Mouse (Mus musculus): ENCODE measurements at regions not wholly inside any gene's neighbourhood (a gene's known extent, or its start where the extent isn't known, plus 50 kb on each side); places are given as distances from the start of the nearest gene placed in this dataset.
A peak's percentile ranks its signal among the peaks of the same experiment; 100 is the strongest.

DNA sequence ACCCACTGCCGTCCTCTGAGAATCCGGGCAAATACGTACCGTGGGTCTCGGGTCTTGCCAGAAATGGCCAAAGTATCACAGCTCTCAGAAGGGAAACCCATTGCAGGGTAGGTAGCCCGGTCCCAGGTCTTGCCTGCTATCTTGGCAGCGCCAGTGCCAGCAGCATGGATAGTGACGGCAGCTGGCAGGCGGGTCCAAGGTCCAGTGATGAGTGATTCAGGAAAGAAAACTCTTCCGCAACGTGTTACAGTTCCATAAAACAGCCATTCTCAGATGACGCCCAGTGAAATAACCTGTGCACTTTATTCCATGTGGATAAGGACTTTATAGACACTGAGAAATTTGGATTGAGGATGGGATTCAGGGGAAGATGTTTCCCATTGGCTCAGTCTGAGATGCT, 142.2 kb upstream of the Nr4a3 start:
- DNase-seq: no peak

DNA sequence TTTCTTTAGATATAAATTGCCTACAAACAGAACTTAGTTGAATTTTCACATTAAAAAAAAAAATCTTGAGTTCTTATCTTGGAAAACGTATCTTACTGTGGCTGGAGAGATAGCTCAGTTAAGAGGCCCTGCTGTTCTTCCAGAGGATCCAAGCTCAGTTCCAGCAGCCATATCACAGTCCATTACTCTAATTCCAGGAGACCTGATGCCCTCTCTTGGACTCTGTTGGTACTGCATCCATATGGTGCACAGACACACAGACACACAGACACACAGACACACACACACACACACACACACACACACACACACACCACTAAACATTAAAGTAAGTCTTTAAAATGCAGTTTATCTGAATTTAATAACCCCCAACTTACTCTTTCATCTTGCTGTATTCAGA, 132.7 kb upstream of the Nr4a3 start:
- DNase-seq: no peak

DNA sequence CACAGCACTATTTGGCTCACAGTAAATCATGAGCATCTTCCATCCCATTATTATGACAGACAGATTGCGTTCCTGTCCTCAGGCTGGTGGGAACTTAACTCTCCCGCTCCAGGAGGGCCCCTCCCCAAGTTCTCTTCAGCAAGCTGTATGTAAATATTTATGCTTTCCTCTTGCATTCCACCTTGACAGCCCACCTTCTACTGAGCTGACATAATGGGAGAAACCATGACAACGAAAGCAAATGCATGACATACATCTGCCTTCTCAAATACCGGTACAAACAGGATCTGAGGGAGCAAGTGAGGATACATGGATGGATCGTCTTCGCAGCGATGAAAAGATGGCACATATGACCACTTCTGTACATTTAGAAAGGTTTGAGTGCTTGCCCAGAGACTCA, 125.4 kb upstream of the Nr4a3 start:
- DNase-seq: no peak

DNA sequence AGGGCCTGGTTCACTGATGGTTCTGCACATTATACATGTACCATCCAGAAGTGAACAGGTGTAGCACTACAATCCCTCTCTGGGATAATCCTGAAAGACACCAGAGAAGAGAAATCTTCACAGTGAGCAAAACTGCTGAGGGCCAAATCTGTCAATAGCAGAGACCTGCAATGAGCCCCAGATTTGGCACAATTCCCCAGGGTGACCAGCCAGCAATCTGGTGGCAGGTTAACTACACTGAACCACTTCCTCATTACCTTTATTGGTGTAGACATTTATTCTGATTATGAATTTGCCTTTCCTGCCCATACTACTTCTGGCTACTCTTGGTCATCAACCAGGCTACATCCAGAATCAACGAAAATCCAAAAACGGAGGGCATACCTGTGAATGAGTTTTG, 113.5 kb upstream of the Nr4a3 start:
- DNase-seq: no peak

DNA sequence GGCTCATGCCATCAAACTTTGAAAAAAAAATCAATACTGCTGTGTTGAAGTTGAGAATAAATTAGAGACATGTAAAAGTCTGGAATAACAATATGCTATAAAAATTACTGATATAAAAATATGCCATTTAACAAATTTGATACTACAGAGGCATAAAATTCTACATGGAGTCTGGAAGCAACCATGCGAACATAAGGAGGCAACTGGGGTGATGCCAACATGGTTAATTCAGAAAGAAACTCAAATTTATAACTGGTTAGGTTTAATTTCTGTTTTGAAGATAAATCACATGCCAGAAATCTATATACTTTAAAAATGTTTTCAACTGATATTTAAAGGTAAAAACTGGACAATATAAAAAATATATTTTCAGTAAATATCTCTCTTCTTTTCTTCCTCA, 111.4 kb upstream of the Nr4a3 start:
- DNase-seq: no peak

DNA sequence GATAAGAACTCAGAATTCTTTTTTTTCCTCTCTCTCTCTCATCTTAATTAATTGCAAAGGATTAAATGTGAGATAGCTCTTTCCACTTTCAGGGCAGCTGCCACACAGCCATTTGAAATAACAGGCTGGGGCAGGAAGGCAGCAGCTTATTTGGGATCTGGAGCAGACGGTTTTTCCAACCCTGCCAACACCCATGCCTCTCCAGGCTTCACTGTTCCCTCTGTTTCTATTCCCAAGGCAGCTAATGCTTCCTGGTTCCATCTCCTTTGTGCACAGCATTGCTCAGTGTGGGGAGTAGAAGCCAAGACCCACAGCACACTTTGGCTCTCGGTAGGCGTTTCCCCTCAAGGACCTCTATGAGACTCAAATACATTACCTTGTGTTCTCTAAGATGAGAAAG, 109.4 kb upstream of the Nr4a3 start:
- DNase-seq: no peak

DNA sequence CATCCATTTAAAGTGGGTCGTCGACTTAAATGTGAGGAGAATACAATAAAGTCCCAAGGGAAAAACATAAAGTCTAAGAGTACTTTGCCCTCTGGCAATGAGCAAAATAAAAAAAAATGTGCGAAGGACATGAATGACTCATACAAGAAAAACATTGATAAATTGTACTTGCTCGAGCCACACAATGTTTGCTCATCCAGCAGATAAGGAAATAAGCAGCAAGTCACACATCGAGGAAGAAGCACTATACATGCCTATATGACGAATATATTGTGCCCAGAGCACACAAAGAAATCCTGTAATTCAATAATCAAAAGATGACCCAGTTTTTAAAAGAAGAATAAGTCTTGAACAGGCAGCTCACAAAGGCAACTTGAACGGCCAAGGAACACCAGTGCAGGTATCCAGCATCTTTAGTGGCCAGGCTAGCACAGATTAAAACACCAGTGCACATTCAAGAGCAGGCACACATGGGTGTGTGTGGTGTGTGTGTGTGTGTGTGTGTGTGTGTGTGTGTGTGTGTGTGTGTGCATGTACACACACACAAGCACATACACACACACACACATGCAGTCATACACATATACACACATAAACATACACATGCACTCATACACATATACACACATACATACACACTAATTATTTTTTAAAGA, 108.4 kb upstream of the Nr4a3 start:
- no peak for DNase-seq

DNA sequence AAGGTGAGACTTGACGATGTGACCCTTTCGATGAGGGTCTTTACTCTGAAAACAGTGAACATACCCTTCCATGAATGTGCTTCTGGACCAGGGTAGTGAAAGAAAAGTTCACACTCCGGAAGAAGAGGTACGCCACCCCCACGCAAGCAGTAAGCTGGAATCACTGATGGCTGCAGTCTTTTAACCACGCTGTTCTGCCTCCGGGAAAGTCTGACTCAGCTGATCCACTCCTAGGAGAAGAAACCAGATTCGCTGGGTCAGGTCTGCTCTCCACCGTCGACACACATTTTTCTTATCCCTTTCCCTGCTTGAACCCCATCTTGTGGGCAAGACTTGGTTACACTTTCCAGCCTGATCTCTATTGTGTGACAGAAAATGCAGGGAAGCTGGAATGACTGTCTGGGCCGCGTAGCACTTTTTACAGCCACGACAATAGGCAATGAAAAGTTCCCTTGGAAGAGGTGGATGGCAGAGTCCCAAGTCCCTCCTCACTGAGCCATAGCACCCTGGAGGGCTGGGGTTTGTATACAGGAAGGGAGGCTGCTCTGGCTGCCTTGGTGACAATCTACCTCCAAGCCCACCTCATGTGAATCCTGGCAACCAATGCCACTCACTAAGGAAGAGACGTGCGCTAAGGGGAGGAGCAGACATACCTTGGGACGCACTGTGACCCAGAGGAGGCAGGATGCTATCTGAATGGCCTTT, 96.9 kb upstream of the Nr4a3 start:
- no peak for DNase-seq

DNA sequence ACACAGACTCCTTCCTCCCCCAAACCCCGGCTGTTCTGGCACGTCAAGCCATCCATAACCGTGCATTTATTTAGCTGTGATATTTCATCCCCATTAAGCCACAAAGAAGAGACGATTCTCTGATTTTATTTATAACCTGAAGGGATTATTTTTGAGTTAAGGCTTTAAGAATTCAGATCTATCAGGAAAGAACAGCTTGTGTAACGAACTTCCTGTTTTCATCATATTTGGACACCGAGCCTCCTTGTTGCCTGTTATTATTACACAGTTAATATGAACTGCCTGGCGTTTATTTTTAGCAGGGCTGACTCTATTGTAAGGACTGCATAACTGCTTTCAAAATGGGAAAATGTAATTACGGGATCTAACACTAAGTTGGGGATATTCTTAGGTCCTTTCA, 96.2 kb upstream of the Nr4a3 start:
- no peak for DNase-seq

DNA sequence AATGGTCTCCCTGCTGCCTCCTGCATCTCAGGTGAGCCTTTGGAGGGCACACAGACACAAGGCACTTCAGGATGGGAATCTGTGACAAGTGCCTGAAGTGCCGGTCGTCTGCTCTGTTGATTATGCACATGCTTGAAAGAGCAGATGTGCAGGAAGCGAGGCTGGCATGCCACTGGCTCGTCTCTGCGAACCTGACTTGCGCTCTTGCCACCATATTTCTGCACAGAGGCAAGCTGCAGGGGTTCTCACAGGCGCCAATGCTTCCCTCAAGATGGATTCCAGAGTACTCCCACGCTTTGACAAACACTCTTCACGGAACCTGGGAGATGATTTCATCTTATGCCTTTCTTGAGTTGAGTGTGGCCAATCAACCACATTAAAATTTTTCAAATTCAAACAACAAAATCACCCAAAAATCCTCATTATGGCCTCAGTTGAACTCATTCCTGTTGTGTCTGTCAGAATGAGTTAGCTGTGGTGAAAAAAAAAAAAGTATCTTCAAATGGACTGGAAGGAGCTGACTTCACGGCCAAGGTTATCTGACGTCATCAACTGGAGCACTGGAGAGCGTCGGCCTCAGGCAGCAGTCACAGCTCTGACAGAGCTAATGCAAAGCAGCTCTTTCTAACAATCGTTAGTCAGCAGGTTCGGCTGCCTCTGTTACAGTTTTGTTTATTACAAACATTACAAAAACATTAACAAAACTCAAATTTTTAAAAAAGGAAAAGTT, 90.2 kb upstream of the Nr4a3 start:
- no peak for DNase-seq

DNA sequence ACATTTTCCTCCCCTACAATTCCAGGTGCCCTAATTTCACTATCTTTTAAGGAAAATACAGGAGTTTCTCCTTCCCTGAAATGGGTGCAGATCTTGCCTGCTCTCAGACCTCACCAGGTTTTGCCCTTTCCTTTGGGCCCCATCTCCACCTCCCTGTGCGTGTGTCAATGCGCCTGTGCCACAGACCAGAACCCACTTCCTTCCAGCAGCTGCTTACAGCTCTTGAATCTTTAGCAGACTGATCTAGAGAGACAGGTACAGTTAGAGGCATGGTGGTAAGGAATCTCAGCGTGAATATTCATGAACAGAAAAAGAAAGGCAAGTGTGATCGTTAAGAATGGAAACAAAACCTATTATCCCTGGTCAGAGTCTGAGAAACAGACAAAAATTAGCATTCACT, 80.3 kb upstream of the Nr4a3 start:
- no peak for DNase-seq

DNA sequence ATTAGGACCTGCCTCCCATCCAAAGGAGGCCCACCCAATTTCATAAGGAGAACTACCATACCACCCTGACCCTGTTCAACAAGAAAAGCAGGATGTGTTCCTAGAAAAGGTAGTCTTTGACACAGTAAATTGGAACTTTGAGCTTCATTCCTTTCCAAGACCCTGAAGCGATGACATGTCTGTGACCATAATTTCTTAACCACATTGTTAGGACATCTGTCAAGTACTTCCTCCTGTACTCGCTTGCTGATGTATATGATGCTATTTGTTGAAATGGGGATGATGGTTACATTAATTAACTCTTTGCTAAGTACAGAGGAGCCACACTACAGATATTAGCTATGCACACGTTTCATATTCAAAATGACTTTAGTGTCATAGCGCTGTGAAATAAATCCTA, 73.1 kb upstream of the Nr4a3 start:
- DNase-seq: no peak

DNA sequence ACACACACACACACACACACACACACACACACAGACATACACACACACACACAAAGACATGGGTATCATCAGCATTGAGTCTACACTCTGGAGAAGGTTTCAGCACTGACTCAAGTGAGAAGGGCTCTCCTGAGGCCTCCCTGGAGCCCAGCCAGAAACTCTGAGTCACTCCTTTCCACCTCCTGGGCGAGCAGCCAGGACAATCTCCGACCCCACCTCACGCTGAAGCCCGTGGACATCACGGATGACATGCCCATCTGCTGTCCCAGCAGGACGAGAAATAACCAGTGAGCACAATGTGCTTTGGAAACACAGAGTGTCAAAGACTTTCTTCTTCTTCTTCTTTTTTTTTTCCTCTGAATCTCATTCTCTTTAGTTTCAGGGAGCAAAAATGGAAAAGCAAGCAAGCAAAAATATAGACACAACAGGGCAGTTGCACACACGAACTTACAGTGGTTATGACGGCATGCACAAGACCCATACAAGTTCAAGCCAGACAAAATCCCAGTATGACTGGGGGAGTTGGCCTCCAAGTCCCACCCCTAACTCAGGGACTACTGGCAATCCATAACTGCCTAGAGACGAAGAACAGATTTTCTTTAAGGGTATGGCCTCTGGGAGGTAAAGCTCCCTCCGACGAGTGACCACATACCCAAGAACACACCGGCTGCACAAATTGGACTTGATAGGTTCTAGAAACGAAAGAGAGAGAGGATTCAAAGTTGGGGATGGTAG, 65.2 kb upstream of the Nr4a3 start:
- peak; percentile 97 for DNase-seq

All from cerebellum, adult 11-12 months (tissue).